Mouse (Mus musculus): ENCODE data around the gene Cpz.

Cpz gene

DNA sequence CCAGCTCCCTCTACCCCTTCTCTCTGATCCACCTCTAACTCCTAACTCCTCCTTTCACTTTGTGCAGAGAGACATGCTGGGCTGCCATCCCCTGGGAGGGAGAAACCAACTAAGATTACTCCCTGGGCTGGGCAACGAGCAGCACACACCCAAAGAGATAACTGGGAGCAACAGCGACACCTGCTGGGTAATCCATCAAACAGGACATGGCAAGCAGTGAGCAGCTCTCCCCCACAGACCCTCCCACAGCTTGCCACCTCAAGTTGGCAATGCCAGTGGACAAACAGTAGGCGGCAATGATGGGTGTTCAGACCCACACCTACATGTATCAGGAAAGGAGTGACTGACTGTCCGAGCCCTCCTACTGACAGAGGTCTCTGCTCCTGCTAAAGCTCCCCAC lies 4.9 kb upstream of the Cpz start:
- no peak for DNase-seq (ENCODE audit: inconsistent ontology term)

DNA sequence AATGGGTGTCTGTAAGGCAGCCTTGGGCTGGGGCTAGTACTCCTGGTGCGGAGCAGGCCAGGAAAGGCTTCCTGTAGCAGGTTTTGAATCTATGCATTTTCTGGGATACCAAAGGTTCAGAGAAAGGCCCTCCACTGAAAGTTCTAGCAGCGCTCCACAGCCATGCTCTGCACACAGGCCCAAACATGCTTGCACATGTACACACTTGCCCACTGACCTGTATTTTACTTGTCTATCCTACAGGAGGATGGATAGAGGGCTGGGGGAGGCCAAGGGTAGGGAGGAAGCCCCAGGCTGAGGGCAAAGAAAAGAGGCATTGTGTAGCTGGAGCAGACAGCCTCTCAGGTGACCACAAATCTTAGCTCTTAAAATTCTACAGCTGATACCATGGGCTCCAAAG lies 1.1 kb downstream of the Cpz start:
- DNase-seq (ENCODE audit: inconsistent ontology term): no peak

DNA sequence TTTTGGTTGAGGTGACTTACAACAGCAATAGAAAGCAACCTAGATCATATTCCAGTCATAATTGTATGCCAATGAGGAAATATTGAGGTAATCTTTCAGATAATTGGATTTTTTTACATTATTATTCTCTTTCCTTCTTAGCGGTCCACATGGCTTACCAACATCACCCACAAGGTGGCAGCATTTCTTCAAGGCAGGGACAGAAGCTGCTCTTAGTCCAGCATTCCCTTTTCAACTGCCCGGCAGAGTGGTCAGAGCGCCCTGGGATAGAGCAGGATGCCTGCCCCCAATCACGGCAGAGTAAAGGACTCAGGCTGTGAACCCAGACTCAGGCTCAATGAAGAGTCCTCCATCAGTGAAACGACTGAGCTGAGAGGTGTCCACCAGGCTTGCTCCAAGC lies 1.8 kb downstream of the Cpz start:
- DNase-seq (ENCODE audit: inconsistent ontology term): peak; percentile 43

DNA sequence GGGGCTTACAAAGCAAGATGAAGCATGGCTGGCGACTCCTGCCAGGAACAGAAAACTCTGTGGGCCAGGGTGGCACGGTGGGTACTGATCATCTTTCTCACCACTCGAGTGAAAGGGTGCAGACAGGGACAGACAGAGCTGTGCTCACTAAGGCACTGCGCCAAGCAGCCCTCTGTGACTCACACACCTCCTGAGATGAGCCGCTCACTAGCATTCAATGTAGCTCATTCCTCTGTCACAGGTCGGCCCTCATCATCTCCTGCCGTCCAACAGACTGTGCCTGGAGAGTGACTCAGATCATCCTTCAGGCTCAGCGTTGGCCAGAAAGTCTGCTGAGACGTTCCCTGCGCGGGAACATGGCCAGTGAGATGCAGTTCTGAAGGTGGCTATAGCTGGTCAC lies 8.7 kb downstream of the Cpz start:
- peak; percentile 65 for DNase-seq (ENCODE audit: inconsistent ontology term)

DNA sequence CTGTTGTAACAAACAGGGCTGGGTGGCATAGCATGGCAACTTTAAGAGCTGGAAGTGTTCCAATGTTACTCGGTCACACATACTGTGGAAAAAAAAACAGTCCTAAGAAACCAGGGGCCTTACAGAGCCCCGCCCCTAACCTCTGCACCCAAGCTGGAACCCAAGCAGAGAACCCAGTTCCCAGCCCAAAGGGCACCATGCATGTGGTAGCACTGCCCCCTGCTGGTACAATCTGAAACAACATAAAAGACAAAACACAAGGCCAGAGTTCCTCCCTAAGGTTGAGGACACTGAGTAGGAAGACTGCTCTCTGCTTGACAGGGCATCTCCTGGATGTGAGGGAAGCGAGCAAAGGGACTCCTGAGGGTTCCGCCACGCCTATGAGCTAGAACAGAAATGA lies 14.9 kb downstream of the Cpz start:
- peak; percentile 52 for DNase-seq (ENCODE audit: inconsistent ontology term)

DNA sequence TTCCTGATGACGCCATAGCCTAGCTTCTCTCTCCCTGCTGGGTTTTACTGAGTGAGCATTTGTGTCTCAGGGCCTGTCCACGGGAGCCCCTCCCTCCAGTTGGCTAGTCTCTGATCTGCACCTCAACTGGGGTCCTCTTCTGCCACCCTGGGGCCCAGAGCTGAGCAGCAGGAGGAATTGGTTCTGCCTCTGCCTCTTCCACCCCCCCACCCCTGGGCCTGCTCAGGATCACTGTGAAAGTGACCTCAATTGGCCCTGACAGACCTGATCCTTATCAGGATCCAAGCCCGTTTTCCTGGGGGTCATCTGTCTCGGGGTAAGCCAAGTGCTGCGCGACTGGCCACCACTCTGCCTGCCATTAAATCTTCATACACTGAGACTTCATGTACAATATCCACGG lies 20.5 kb downstream of the Cpz start:
- DNase-seq (ENCODE audit: inconsistent ontology term): no peak

DNA sequence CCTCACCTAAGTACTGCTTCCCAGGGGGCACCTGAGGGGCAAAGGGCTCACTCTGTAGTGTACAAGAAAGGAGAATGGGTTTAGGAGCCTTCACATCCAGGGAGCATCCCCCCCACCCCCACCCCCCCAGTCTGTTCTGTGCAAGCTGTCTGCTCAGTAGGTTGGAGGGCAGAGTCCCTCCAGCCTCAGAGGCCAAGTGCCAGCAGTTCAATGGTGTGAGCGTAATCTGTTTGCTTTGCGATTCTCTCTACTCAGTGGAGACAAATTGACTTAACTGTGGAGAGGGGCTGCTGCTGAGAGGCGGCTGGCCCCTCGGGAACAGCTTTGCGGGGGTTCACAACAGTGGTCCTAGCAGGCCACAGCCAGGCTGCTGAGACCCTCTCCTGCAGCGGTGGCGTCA lies 28.2 kb downstream of the Cpz start:
- DNase-seq (ENCODE audit: inconsistent ontology term): no peak

DNA sequence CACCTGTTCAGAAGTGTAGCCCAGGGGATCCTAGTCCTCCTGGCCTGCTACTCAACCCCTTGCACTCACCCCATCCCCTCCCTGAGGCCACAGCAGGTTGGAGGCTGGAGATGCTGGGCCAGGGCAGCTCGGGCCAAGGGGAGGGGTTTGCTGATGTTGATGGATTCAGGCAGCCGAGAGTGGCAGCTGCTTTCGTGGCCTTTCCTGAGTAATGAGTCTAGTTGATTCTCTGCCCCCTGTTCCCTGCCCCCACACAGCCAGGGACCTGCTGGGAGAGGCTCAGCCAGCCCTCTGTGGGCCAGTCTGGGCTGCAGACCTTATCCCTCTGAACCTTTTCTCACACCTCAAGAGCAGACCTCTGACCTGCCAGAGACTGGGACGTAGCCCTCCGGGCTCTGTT lies 29.5 kb downstream of the Cpz start:
- DNase-seq (ENCODE audit: inconsistent ontology term): peak; percentile 69

DNA sequence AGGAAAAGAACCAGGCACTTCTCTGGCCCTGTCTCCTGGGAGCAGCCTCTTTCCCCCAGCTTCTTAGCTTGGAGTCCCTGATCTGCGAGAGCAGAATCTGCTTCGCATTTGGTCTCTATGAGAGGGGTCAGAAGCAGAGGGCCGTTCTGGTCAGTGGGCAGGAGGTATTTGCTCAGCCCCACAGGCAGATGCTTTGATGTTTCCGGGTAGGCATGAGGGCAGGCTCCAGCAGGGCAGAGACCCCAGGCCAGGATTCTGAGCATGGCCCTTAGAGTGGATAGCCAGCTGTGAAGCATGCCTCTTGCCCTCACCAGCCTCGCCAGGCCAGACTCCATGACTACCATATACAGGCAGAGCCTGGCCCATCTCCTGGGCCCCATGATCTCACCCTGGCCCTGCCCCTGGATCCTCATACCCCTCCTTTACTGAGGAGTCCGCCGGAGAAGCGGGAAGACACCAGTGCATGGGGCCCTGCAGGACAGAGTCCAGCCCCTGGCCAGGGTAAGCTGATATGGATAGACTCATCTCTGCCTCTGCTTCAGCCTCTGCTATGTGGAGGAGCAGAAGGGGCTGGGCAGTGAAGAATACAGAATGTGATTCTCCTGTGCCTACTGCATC lies 30.6 kb downstream of the Cpz start:
- DNase-seq (ENCODE audit: inconsistent ontology term): no peak

DNA sequence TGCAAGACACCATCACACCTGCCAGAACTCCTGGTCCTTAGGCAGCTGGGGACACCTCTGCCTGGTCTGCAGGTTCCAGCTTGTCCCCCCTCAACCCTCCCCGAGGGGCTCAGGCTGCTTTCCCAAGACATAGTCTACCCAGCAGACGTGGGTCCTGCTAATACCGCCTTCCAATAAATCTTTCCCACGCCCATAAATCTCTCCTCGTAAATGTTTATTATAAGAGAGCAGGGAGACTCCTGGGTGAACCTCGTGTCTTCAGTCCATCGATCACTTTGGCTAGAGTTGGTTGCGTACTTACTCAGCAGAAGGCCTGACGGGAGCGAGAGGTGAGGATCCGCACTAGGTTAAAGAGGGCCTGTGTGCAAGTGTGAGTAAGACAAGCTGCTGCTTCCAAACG lies 31.7 kb downstream of the Cpz start:
- DNase-seq (ENCODE audit: inconsistent ontology term): no peak

DNA sequence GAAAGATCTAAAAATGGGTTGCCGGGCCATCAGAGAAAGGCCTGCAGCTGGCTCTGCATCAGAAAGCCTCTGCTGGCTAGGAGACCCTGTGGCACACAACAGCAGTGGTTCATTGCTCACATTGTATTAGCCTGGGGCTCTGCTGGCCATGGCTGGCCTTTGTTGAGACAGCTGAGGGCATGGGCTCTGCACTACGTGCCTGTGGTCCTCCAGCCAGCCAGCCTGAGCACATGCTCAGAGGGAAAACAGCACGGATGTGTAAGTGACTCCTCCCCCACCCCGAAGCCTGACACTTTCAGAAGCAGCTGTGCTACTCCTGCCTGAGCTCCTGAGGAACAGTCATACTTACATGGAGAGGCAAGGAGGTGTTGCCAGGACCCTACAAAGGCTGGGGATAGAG lies 46.0 kb downstream of the Cpz start:
- DNase-seq (ENCODE audit: inconsistent ontology term): peak; percentile 66

DNA sequence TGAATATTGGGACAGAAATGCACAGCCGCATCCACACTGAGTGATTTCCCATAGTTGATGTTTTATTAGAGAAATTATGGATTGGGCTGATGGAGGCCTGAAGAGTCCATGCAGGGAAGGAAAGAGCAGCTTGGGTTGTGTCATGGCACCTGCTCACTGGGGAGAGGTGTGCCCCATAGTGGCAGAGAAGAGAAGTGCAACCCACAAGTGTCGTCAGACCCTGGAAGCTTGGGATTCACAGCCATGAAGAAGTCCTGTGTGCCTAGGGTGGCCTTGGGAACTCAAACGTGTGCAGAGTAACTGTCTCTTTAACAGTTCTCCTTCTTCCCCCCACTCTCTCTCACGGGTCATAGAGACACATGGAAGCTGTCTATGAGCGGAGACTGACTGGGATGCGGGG lies 50.3 kb downstream of the Cpz start:
- no peak for DNase-seq (ENCODE audit: inconsistent ontology term)

DNA sequence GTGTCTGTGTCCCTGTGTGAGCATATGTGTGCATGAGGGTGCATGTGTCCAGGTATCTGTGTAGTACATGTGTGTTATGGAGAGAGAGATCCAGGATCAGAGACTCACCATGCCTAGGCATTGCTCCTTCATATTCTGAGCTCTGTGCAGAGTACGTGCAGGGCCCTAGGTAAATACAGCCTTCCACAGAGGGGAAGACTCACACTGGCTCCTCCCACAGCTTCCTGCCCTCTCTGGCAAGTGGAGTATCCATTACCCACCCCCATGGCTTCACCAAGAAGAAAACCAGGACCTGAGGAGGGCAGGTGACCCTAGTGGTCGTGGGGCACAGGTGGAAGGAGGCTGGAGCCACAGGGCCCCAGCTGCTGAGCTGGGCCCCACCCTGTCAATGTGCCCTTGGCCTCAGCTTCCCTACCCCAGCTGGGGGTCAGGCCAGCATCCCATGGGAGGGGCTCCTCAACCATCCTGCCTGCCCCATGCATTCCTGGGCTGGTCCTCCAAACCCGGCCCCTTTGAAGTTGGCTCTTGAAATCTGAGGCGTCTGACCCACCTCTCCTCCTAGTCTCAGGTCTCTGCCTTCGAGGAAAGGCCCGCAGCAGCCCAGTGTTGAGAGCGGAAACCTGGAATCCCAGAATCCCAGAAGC lies 54.5 kb downstream of the Cpz start:
- DNase-seq (ENCODE audit: inconsistent ontology term): no peak

DNA sequence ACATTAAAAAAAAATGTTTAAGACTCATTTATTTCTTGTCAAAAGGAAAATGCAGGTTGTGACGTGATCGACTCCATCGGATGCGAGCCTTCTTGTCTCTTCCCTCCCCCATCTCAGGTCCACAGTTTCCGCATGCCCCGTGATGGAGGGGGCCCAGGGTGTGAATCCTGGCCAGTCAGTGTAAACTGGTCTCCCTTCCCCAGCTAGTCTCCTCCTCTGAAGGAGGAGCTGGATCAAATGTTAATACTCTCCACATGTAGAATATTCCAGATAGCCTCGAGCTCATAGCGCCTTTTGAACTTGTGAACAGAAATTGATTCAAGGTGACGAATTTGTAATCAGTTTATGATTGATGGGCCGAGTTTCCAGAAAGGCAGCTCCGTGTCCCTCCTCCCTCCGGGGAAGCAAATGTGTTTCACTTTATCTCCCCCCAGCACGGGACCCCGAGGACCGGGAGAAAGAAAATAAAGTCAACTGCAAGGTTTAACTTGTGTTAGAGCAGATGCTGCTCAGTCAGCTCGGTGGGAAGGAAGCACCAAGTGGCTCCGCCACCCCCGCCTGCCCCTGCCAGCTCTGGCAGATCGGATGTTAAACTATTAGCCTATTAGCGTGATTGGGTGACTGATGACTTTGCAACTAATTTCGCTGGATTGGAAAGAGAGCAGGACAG lies 59.4 kb downstream of the Cpz start:
- DNase-seq (ENCODE audit: inconsistent ontology term): no peak

DNA sequence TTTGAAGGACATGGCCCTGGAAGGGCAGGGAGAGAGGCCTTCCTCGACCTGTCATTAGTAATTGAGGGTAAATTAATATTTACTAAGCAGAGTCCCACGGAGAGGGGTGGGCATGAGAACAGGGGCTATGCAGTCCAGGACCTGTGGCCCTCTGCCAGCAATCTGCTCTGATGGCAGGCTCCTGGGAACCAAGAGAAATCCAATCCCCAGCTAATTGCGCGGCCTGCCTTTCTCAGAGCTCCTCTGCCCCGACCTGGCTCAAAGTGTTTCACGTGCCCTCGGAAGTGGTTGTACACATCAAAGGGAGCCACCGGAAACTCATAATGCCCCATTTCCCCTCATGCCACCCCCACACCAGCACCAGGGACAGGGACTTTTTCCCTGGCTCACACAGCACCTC lies 63.4 kb downstream of the Cpz start:
- DNase-seq (ENCODE audit: inconsistent ontology term): no peak

DNA sequence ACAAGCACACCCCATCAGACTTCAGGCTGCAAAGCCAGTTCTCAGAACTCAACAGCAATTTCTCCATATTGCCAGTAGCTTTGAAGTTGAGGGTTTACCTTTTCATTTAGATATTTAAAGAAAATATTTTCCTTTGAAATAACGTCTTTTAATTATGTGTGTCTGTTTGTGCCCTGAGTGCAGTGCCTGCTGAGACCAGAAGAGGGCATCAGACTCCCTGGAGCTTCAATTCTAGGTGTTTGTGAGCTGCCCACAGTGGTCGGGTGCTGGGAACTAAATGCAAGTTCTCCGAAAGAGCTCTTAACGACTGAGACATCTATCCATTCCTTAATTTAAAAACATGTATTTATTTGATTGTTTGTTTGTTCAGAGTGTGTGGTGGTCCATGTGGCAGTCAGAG lies 65.7 kb downstream of the Cpz start:
- no peak for DNase-seq (ENCODE audit: inconsistent ontology term)

DNA sequence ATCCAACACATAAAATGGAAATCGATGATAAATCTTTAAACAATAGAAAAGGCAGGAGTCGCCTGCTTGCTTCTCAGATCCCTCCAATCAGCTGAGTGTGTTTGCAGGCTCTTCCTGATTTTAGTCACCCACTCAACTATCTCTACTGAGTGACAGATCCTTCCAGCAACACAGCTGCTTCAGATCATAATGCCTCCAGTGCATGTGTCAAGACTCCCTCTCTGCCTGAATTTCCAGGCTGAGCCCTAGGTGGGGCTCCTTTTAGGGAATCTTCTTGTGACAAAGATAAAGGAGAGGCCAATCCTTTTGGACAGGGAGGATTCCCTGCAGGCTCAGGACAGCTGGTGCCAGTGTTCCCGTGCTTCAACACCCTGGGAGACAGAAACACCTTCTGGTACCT lies 67.2 kb downstream of the Cpz start:
- DNase-seq (ENCODE audit: inconsistent ontology term): no peak

DNA sequence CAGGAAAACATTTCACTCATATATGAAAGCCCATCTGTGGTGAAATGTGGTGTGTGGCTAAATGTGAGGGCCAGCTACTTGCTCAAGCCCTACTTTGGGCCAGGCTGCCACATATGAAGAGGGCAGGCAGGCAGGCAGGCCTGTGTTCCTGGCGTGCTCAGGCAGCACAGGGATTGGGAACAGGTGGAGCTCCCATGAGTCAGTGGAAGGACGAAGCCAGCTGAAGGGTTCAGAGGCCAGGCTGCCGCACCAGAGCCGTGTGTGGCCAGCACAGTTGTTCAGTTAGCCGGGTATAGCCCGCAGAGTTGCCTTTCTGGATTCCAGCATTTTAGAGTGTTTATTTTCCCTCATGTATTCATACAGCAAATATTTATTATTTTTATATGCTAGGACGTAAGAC lies 68.1 kb downstream of the Cpz start:
- DNase-seq (ENCODE audit: inconsistent ontology term): no peak

DNA sequence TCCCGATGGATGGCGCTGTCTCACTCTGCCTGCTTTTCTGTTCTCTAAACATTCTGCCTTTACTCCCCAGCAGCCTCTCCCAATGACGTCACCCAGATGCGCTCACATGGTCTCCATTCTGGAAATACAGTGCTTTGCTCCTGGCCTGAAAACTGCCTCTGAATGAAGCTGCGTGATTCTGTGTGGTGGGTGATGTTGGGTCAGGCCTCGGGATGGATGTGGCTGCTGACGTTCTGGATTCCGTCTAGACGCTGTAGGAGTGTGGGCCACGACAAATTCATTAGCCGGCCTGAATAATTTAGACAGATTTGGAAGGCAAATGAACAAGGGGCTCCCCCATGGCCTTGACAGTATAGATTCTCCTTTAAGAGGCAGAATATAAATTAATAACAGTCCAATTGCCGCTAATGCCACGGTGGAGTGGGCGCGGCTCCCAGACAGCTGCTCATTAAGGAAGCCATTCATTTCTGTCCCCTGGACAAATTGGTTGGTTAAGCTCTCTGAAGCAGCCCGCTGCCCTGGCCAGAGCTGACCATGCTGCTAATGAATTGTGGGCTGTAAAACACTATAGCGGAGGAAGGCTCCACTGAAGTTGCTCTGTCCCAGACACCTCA lies 71.2 kb downstream of the Cpz start:
- DNase-seq (ENCODE audit: inconsistent ontology term): peak; percentile 91

Data from Muller cell, postnatal 12 days (primary cell).